Mouse (Mus musculus) midbrain, embryonic 12.5 days (tissue): Measurements from ENCODE around the gene E130114P18Rik. TPM values are rescaled to one million over a fixed set of nuclear protein-coding genes. Genes with fewer than 3 reads are reported as not detected.

Experiments
- ATAC-seq: fragments of 200-750 bp; cut with Nextera tagmentation; 2 replicates; pipeline ENCODE4 v1.8.0; 2017; ENCODE audit warnings: low read depth, moderate TSS enrichment, moderate library complexity; ENCODE audit not compliant: low FRiP score
- H3K27ac ChIP-seq: fragments of 300-500 bp; sonication (generic); replicated peaks from 2 replicates; pipeline ENCODE4 v1.5.1; 2016; ENCODE audit warnings: mild to moderate bottlenecking
- H3K27me3 ChIP-seq: fragments of 300-500 bp; sonication (generic); 2 replicates; pipeline ENCODE4 v1.6.1; 2016; ENCODE audit warnings: mild to moderate bottlenecking
- H3K36me3 ChIP-seq: fragments of 300-500 bp; sonication (generic); 2 replicates; pipeline ENCODE4 v1.6.1; 2016
- H3K4me1 ChIP-seq: fragments of 300-500 bp; sonication (generic); 2 replicates; pipeline ENCODE4 v1.6.1; 2016
- H3K4me2 ChIP-seq: fragments of 300-500 bp; sonication (generic); replicated peaks from 2 replicates; pipeline ENCODE4 v1.6.1; 2016; ENCODE audit warnings: mild to moderate bottlenecking, moderate library complexity
- H3K4me3 ChIP-seq: fragments of 300-500 bp; sonication (generic); 2 replicates; pipeline ENCODE4 v1.5.1; 2016; ENCODE audit warnings: mild to moderate bottlenecking
- H3K9ac ChIP-seq: fragments of 300-500 bp; sonication (generic); replicated peaks from 2 replicates; pipeline ENCODE4 v1.6.1; 2016; ENCODE audit warnings: mild to moderate bottlenecking, moderate library complexity
- H3K9me3 ChIP-seq: fragments of 300-500 bp; sonication (generic); 2 replicates; pipeline ENCODE4 v1.6.1; 2016; ENCODE audit warnings: mild to moderate bottlenecking
- whole genome bisulfite sequencing: fragments of 180-500 bp; shearing (Covaris S2); methylation state at CpG from one replicate; pipeline ENCODE4 v1.1.7; 2016; 5-methylcytosine and 5-hydroxymethylcytosine counted together
- polyA plus RNA-seq: library from polyadenylated mRNA; unstranded; fragments of >200 nt; fragmentation: Nextera tagmentation; extraction: Ambion mirVana; gene quantifications from 2 replicates; pipeline ENCODE4 v1.2.1, GENCODE M21; 2016

E130114P18Rik gene
- polyA plus RNA-seq, 1 experiment from 2014 or later, result 11.5 TPM

- ATAC-seq, result no peak
- WGBS, result 70% methylated on average over 2 of the region's 2 CpGs
These were observed 129.5 kb downstream of the E130114P18Rik start for GRCm38 (mm10) chr4:97648436-97648707.

GRCm38 (mm10) chr4:97647700-97648435 lies 130.0 kb downstream of the E130114P18Rik start:
- H3K4me2 ChIP-seq, result no peak overlapping the region
- ATAC-seq, result no peak
- WGBS, result 76% methylated on average over 15 of the region's 15 CpGs

More at GRCm38 (mm10) chr4:97648436-97648707, 129.5 kb downstream of the E130114P18Rik start:
- no peaks in the 10 kb centered on the region for H3K9me3 ChIP-seq
- H3K4me2 ChIP-seq, result no peak overlapping the region
- H3K4me3 ChIP-seq, result no peak overlapping the region
- H3K9ac ChIP-seq, result no peak overlapping the region
- no peaks in the 10 kb centered on the region for H3K27me3 ChIP-seq
- H3K27ac ChIP-seq, result peak overlapping the region; percentile 46; the same call in 1 of the 2 replicates
- peaks cover 30% of the 10 kb centered on the region for H3K4me1 ChIP-seq
- no peaks in the 10 kb centered on the region for H3K36me3 ChIP-seq

DNA sequence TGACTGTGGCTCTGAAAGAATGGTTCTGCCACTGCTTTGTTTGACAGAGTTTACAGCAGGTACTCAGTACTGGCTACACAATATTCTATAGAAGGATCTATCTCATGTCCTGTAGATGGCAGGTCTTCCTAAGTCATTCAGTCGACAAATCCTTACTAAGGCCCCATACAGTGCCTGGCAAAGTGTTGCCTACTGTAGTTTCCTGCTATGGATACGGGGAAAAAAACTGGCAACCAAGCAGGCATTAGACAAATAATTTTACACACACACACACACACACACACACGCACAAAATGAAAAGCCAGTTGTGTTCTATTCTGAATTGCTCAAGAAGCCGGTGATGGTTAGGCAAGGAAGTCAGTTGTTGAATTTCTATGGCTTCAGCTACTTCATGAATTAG lies 130.6 kb downstream of the E130114P18Rik start:
- H3K9ac ChIP-seq, result no peak overlapping the region
- WGBS, result 90% methylated on average over 4 of the region's 4 CpGs

More at GRCm38 (mm10) chr4:97647700-97648435, 130.0 kb downstream of the E130114P18Rik start:
- Histone ChIP-seq H3K36me3 (no peaks in the 10 kb centered on the region), H3K9me3 (no peaks in the 10 kb centered on the region), H3K27me3 (no peaks in the 10 kb centered on the region), H3K27ac (0 out of 2 replicates have a peak overlapping the region, but pooled peaks have one; percentile 46), H3K4me1 (peaks cover 30% of the 10 kb centered on the region), H3K4me3 (no peak overlapping the region), H3K9ac (no peak overlapping the region)

GRCm38 (mm10) chr4:97640385-97640784 lies 137.5 kb downstream of the E130114P18Rik start:
- Histone ChIP-seq H3K36me3 (no peaks in the 10 kb centered on the region), H3K4me2 (no peak overlapping the region), H3K27ac (no peak overlapping the region), H3K9me3 (no peaks in the 10 kb centered on the region), H3K27me3 (no peaks in the 10 kb centered on the region), H3K9ac (no peak overlapping the region), H3K4me1 (peaks cover 10% of the 10 kb centered on the region), H3K4me3 (no peak overlapping the region)
- ATAC-seq, result no peak
- 92% methylated on average over 3 of the region's 3 CpGs for WGBS

More for the DNA sequence above, 130.6 kb downstream of the E130114P18Rik start:
- H3K9me3 ChIP-seq, result no peaks in the 10 kb centered on the region
- H3K36me3 ChIP-seq, result no peaks in the 10 kb centered on the region
- no peak overlapping the region for H3K4me2 ChIP-seq
- H3K4me3 ChIP-seq, result no peak overlapping the region
- H3K27ac ChIP-seq, result peak overlapping the region; percentile 6; the same call in 1 of the 2 replicates
- peaks cover 30% of the 10 kb centered on the region for H3K4me1 ChIP-seq
- no peaks in the 10 kb centered on the region for H3K27me3 ChIP-seq
- ATAC-seq, result no peak

DNA sequence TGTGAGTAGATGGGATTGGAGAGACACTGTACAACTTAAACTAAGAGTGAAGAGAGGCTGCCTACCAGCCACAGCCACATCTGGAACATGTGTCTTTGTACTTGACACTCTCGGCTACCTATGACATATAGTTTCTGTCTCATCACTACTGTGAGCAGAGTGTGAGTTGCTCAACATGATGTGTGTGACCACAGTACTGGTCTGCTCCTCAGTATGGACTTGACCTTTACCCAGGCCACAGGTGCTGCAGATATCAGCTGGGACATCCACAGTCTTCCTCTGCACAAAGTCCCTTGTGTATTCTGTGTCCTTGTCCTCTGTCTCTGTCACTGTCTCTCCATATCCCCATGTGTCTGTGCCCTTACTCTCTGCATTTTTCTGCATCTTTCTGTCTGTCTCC lies 141.3 kb downstream of the E130114P18Rik start:
- WGBS, result 88% methylated on average over 1 of the region's 1 CpGs
- ATAC-seq, result no peak
- no peak overlapping the region for H3K4me2 ChIP-seq
- H3K27ac ChIP-seq, result no peak overlapping the region
- no peak overlapping the region for H3K9ac ChIP-seq
- H3K36me3 ChIP-seq, result no peaks in the 10 kb centered on the region
- H3K27me3 ChIP-seq, result no peaks in the 10 kb centered on the region
- peaks cover 17% of the 10 kb centered on the region for H3K4me1 ChIP-seq
- H3K9me3 ChIP-seq, result no peaks in the 10 kb centered on the region
- no peak overlapping the region for H3K4me3 ChIP-seq

GRCm38 (mm10) chr4:97635757-97636292 lies 142.1 kb downstream of the E130114P18Rik start:
- WGBS, result 48% methylated on average over 1 of the region's 1 CpGs
- Histone ChIP-seq H3K9ac (no peak overlapping the region), H3K36me3 (no peaks in the 10 kb centered on the region), H3K4me3 (no peak overlapping the region), H3K9me3 (no peaks in the 10 kb centered on the region), H3K27me3 (no peaks in the 10 kb centered on the region; the same call in 1 of the 2 replicates), H3K27ac (0 out of 2 replicates have a peak overlapping the region, but pooled peaks have one; percentile 30), H3K4me2 (no peak overlapping the region), H3K4me1 (peaks cover 17% of the 10 kb centered on the region)
- peak; percentile 57 for ATAC-seq

DNA sequence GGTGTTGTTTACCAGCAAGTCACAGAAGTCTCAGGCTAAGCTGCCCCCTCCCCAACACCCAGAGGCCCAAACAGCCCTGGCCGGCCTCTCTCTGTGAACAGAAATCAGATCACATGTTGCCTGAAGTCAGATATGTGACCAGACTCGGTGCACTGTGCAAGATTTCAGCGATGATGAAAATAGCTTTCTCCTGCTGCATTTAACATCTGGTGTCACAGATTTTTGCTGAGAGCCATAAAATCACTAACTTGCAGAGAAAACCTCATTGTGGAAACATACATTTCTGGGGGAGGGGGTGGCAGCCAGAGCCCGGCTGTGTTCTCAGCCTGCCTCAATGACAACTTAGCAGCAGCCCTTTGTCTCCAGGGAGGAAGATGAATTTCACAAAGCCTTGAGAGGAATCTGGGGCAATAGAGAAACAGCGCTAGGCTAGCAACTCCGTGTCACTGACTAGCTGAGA lies 142.6 kb downstream of the E130114P18Rik start:
- no peak overlapping the region for H3K4me2 ChIP-seq
- H3K9ac ChIP-seq, result no peak overlapping the region
- peak; percentile 66 for ATAC-seq
- H3K9me3 ChIP-seq, result no peaks in the 10 kb centered on the region
- 0 out of 2 replicates have a peak overlapping the region, but pooled peaks have one; percentile 30 for H3K27ac ChIP-seq
- H3K4me1 ChIP-seq, result peaks cover 17% of the 10 kb centered on the region
- WGBS, result 28% methylated on average over 6 of the region's 6 CpGs
- no peaks in the 10 kb centered on the region for H3K36me3 ChIP-seq
- H3K27me3 ChIP-seq, result no peaks in the 10 kb centered on the region; the same call in 1 of the 2 replicates
- H3K4me3 ChIP-seq, result no peak overlapping the region

DNA sequence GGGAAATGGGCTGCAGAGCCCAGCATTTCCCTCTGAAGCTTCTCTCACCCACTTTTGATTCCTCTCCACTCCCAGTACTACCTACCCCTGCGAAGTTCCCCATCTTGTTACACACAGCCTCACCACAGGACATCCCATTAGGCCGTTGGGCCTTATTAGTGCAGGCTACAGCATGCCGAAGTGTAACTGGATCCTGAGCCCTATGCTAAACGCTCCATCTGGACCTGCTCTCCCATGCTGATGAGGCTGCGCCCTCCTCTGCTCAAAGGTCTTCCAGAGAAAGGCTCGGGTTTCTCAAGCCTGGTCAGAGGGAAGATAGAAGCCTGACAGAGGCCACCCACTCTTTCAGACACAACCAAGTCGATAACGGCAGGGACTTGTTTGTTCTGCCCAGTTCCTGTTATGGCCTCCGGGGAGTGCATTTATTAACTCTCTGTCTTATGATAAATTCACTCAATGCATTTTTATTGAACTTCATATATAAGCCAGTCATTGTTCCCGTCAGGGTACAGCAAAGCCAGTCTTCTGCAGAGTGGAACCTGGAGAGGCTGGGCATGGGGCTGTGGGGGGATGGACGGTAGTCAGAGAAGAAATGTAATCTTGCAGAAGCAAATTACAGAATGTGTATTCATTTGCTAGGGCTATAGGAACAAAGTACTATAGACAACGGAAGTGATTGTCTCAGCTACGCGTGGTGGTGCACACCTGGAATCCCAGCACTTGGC lies 148.8 kb downstream of the E130114P18Rik start:
- Histone ChIP-seq H3K4me3 (no peak overlapping the region), H3K4me2 (no peak overlapping the region)

DNA sequence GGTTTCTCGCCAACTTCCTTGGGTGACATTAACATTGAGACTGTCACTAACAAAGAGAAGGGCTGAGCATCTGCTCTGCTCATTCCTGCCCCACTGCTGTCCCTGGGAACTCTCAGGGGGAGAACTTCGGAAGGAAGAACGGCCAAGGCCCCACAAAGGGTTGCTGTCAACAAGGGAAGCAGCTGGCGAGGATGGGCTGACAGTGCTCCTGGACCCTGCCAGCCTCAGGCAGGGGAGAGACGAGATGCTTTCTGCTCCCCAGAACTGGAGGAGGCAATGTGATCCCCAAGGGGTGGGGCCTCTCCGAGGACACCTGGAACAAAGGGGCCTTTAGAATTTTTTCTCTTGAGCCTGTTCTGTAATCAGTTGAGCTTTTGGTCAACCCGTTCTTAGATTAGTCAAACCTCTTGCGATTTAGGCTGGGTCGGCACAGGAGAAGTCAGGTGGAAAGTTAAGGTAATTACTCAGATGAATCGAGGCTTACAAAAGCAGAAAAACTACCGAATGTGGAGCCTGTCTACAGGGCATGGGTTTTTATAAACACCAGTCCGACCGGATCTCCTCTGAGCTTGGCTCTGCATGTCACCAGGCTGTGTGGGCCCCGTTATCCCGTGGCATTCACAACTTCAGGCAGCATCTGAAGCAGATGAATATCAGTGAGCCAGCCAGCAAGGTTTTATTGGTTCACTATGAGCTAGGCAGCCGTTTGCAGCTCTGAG lies 151.7 kb downstream of the E130114P18Rik start:
- no peak for ATAC-seq
- Histone ChIP-seq H3K4me1 (peaks cover 18% of the 10 kb centered on the region), H3K9ac (no peak overlapping the region), H3K27ac (no peak overlapping the region), H3K9me3 (no peaks in the 10 kb centered on the region), H3K4me2 (no peak overlapping the region), H3K36me3 (no peaks in the 10 kb centered on the region), H3K27me3 (no peaks in the 10 kb centered on the region; the same call in none of the 2 replicates), H3K4me3 (no peak overlapping the region)
- WGBS, result 38% methylated on average over 16 of the region's 16 CpGs

More for the DNA sequence above, 148.8 kb downstream of the E130114P18Rik start:
- peaks cover 18% of the 10 kb centered on the region for H3K4me1 ChIP-seq
- H3K9me3 ChIP-seq, result no peaks in the 10 kb centered on the region
- no peaks in the 10 kb centered on the region for H3K36me3 ChIP-seq
- H3K27me3 ChIP-seq, result no peaks in the 10 kb centered on the region; the same call in none of the 2 replicates
- no peak overlapping the region for H3K27ac ChIP-seq
- peak; percentile 81 for ATAC-seq
- no peak overlapping the region for H3K9ac ChIP-seq
- 40% methylated on average over 14 of the region's 14 CpGs for WGBS

DNA sequence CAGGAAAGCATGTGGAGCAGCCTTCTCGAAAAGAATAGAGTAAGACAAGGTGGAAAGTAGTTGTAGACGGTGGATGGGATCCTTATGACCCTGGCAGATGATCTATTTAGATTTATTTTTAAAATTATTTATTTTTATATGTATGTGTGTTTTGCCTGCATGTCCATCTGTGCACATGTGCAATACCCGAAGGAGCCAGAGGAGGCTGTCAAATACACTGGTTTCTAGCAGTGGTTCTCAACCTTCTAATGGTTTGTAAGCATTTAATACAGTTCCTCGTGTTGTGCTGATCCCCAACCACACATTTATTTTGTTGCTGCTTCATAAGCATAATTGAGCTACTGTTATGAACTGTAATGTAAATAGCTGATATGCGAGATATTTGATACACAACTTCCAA lies 154.7 kb downstream of the E130114P18Rik start:
- ATAC-seq, result no peak
- H3K4me1 ChIP-seq, result peaks cover 17% of the 10 kb centered on the region

DNA sequence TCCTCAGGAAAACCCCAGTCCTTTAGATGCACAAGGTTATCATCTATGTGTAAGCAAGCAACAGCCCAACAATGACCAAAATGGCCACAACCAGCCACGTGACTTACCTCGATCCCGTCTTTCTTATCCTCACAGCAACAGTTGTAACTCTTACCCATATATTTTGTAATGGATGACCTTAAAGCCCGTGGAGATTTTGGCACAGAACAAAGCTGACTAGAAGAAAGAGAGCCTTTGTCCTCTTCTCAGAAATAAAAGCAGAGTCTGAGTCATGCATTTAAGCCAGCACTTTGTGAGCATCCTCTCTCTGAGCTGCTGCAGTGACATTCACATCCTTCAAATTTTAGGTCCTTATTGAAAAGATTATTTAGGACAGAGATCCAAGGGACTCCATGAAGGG lies 156.1 kb downstream of the E130114P18Rik start:
- Histone ChIP-seq H3K27me3 (no peaks in the 10 kb centered on the region), H3K9me3 (no peaks in the 10 kb centered on the region), H3K27ac (no peak overlapping the region), H3K4me2 (no peak overlapping the region), H3K9ac (no peak overlapping the region), H3K4me1 (peaks cover 17% of the 10 kb centered on the region), H3K36me3 (no peaks in the 10 kb centered on the region), H3K4me3 (no peak overlapping the region)
- ATAC-seq, result no peak
- WGBS, result 77% methylated on average over 4 of the region's 4 CpGs

More for the DNA sequence above, 154.7 kb downstream of the E130114P18Rik start:
- no peak overlapping the region for H3K27ac ChIP-seq
- 83% methylated on average over 5 of the region's 5 CpGs for WGBS
- H3K36me3 ChIP-seq, result no peaks in the 10 kb centered on the region
- H3K9ac ChIP-seq, result no peak overlapping the region
- no peak overlapping the region for H3K4me3 ChIP-seq
- no peaks in the 10 kb centered on the region for H3K9me3 ChIP-seq
- no peaks in the 10 kb centered on the region; the same call in 1 of the 2 replicates for H3K27me3 ChIP-seq
- no peak overlapping the region for H3K4me2 ChIP-seq
